Mouse (Mus musculus): ENCODE data around the gene Derl3.

DNA sequence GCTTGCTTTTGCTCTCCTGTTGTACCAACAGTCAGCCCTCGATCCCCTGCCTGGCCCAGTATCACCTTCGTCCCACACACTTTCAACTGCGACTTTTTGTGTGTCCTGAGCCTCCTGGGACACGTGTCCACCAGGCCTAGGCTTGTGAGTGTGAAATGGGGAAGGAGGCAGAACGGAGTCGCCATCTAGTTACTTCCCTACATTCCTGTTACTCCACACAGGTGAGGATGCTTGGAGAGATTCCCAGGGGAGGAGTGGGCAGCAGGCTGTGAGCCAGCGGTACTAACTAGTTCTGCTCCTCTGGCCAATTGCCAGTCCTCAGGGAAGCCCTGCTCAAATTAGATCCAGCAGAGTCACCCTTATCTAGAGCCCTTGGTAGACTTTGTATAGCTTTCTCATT is 32.5 kb upstream of the Derl3 start:
- TF ChIP-seq CTCF (conservative IDR thresholded peaks at IDR 0.05; ENCODE audit: low read length) (no peak), NANOG (IDR thresholded peaks at IDR 0.05; ENCODE audit: borderline replicate concordance, low read length) (no peak), POU5F1 (IDR thresholded peaks at IDR 0.05; ENCODE audit: borderline replicate concordance, low read length) (no peak)

All from E14TG2a.4 (cell line).